Mouse (Mus musculus) bone marrow macrophage, adult 2 months (primary cell): ENCODE results near the gene Pla2g4e.

Experiments used
- CTCF ChIP-seq: IDR thresholded peaks from 2 replicates; pipeline ENCODE4 v1.5.1; 2012; ENCODE audit warnings: low read depth, mild to moderate bottlenecking, low read length, moderate library complexity
- POLR2A ChIP-seq: IDR thresholded peaks from 2 replicates; pipeline ENCODE4 v1.6.1; 2012; ENCODE audit warnings: mild to moderate bottlenecking, low read depth, low read length, borderline replicate concordance

DNA sequence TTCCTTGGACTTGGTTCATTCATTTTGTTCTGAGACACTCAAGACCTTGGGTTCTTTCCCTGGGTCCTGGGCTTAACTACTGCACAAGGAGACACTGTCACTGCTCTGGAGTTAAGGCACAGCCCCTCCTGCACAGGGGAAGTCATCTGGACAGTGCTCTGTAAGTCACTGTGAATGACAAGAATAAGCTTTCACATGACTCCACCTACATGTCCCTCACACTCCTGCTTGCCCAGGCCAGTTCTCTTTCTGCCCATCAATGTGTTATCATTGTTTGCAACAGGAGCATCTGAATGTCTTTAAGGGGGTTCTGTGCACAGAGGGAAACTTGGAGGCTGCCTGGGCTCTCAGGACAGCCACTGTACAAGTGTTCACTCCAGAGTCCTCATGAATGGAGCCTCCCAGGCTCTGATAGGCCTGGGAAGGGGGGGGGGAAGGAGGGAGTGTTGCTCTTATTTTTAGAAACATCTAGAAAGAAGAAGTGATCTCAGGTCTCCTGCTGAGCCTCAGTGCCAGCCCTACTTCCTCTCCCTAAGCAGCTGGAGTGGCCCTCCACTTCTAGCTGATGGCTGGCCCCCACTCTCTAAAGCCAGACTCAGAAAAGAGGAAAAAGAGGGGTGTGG lies 110.6 kb downstream of the Pla2g4e start:
- no peak for TF ChIP-seq CTCF
- TF ChIP-seq POLR2A = no peak
